Mouse (Mus musculus) heart, postnatal 10 days (tissue): ENCODE results near the gene Fgfr2. TPM values are rescaled to one million over a fixed set of nuclear protein-coding genes. Genes with fewer than 3 reads are reported as not detected.

Source experiments
- DNase-seq, 2 experiments: peaks; one replicate each; pipeline ENCODE4 v3.0.0; 2021
- intact Hi-C: fragments of 180-260 bp; cut with DNase I; formaldehyde crosslinking; loops from one replicate; pipeline ENCODE4 v1.15.1; 2025
- total RNA-seq, 2 experiments: library from RNA; stranded (reverse); gene quantifications; 2 replicates each; pipeline ENCODE4 v1.2.3; 2021

Fgfr2 gene
- total RNA-seq, 2 experiments from 2014 or later = 6.2 to 6.3 TPM

- intact Hi-C loops = no loop called here
- DNase-seq = no peak
These were observed 2356.6 kb downstream of the Fgfr2 start for GRCm38 (mm10) chr7:130766411-130767170.

- intact Hi-C loops = no loop called here
- DNase-seq = no peak
These were observed 2359.0 kb downstream of the Fgfr2 start for GRCm38 (mm10) chr7:130764160-130764559.

- intact Hi-C loops = loop anchor here (2.0 kb wide), 2 partner anchors 89 to 229 kb away; no protein-coding TSS in a partner anchor
- peak; percentile 81 to 88 for DNase-seq
These were observed 2360.9 kb downstream of the Fgfr2 start for GRCm38 (mm10) chr7:130762071-130762897.

GRCm38 (mm10) chr7:130757326-130757865 lies 2365.8 kb downstream of the Fgfr2 start:
- intact Hi-C loops = no loop called here
- no peak for DNase-seq

GRCm38 (mm10) chr7:130756343-130756835 lies 2366.8 kb downstream of the Fgfr2 start:
- DNase-seq = no peak
- intact Hi-C loops = no loop called here

- DNase-seq = peak; percentile 59 to 63
- intact Hi-C loops = loop anchor here (1.0 kb wide), 1 partner anchor 149 kb away; no protein-coding TSS in a partner anchor
These were observed 2368.4 kb downstream of the Fgfr2 start for GRCm38 (mm10) chr7:130754790-130755189.

GRCm38 (mm10) chr7:130751678-130752077 lies 2371.5 kb downstream of the Fgfr2 start:
- intact Hi-C loops = no loop called here
- no peak for DNase-seq

- DNase-seq = no peak
- intact Hi-C loops = no loop called here
These were observed 2372.2 kb downstream of the Fgfr2 start for GRCm38 (mm10) chr7:130750752-130751490.

- intact Hi-C loops = no loop called here
- peak in 1 of 2 experiments; percentile 40 for DNase-seq
These were observed 2374.0 kb downstream of the Fgfr2 start for GRCm38 (mm10) chr7:130749165-130749564.

- intact Hi-C loops = no loop called here
- DNase-seq = no peak
These were observed 2379.7 kb downstream of the Fgfr2 start for GRCm38 (mm10) chr7:130743239-130744025.

GRCm38 (mm10) chr7:130741099-130741498 lies 2382.1 kb downstream of the Fgfr2 start:
- intact Hi-C loops = no loop called here
- DNase-seq = no peak

GRCm38 (mm10) chr7:130734195-130734787 lies 2388.9 kb downstream of the Fgfr2 start:
- intact Hi-C loops = no loop called here

GRCm38 (mm10) chr7:130733423-130733822 lies 2389.7 kb downstream of the Fgfr2 start:
- no peak for DNase-seq

More at GRCm38 (mm10) chr7:130734195-130734787, 2388.9 kb downstream of the Fgfr2 start:
- no peak for DNase-seq

GRCm38 (mm10) chr7:130732908-130733307 lies 2390.2 kb downstream of the Fgfr2 start:
- intact Hi-C loops = no loop called here
- no peak for DNase-seq

More at GRCm38 (mm10) chr7:130733423-130733822, 2389.7 kb downstream of the Fgfr2 start:
- intact Hi-C loops = no loop called here

GRCm38 (mm10) chr7:130731792-130732191 lies 2391.4 kb downstream of the Fgfr2 start:
- DNase-seq = no peak
- intact Hi-C loops = no loop called here

GRCm38 (mm10) chr7:130727560-130727959 lies 2395.6 kb downstream of the Fgfr2 start:
- no peak for DNase-seq
- intact Hi-C loops = loop anchor here (5.0 kb wide), 1 partner anchor 35 kb away; no protein-coding TSS in a partner anchor

- peak; percentile 46 to 51 for DNase-seq
- intact Hi-C loops = loop anchor here (5.0 kb wide), 1 partner anchor 35 kb away; no protein-coding TSS in a partner anchor
These were observed 2396.3 kb downstream of the Fgfr2 start for GRCm38 (mm10) chr7:130726724-130727422.

- intact Hi-C loops = loop anchor here (5.0 kb wide), 1 partner anchor 34 kb away; no protein-coding TSS in a partner anchor
- no peak for DNase-seq
These were observed 2397.0 kb downstream of the Fgfr2 start for GRCm38 (mm10) chr7:130726185-130726584.
